Mouse (Mus musculus): ENCODE data around the gene Myo1e. TPM values are rescaled to one million over a fixed set of nuclear protein-coding genes. Genes with fewer than 3 reads are reported as not detected.

Myo1e gene
- total RNA-seq, 2 experiments from 2014 or later, result 22.6 to 23.3 TPM

- DNase-seq, result no peak
These were observed 131.2 kb downstream of the Myo1e start for GRCm38 (mm10) chr9:70338391-70338790.

GRCm38 (mm10) chr9:70338894-70339293 is 131.7 kb downstream of the Myo1e start:
- intact Hi-C loops (cut with DNase I), result no loop called here
- DNase-seq, result no peak

More at GRCm38 (mm10) chr9:70338391-70338790, 131.2 kb downstream of the Myo1e start:
- intact Hi-C loops (cut with DNase I), result no loop called here

GRCm38 (mm10) chr9:70349274-70349673 is 142.1 kb downstream of the Myo1e start:
- peak; percentile 27 to 35 for DNase-seq
- intact Hi-C loops (cut with DNase I), result loop anchor here (5.0 kb wide), 1 partner anchor 242 kb away; no protein-coding TSS in a partner anchor

GRCm38 (mm10) chr9:70351570-70352277 is 144.6 kb downstream of the Myo1e start:
- intact Hi-C loops (cut with DNase I), result no loop called here

GRCm38 (mm10) chr9:70356254-70356653 is 149.1 kb downstream of the Myo1e start:
- intact Hi-C loops (cut with DNase I), result no loop called here
- no peak for DNase-seq

More at GRCm38 (mm10) chr9:70351570-70352277, 144.6 kb downstream of the Myo1e start:
- no peak for DNase-seq

GRCm38 (mm10) chr9:70359402-70360131 is 152.4 kb downstream of the Myo1e start:
- intact Hi-C loops (cut with DNase I), result no loop called here
- no peak for DNase-seq

- no peak for DNase-seq
- intact Hi-C loops (cut with DNase I), result no loop called here
These were observed 157.6 kb downstream of the Myo1e start for GRCm38 (mm10) chr9:70364741-70365140.

GRCm38 (mm10) chr9:70365915-70366314 is 158.8 kb downstream of the Myo1e start:
- DNase-seq, result no peak
- intact Hi-C loops (cut with DNase I), result no loop called here

GRCm38 (mm10) chr9:70366898-70367297 is 159.7 kb downstream of the Myo1e start:
- intact Hi-C loops (cut with DNase I), result no loop called here
- DNase-seq, result peak; percentile 21 to 23

- no peak for DNase-seq
- intact Hi-C loops (cut with DNase I), result no loop called here
These were observed 164.5 kb downstream of the Myo1e start for GRCm38 (mm10) chr9:70371638-70372037.

GRCm38 (mm10) chr9:70379502-70380467 is 172.6 kb downstream of the Myo1e start:
- intact Hi-C loops (cut with DNase I), result loop anchor here (5.0 kb wide), 1 partner anchor 187 kb away; no protein-coding TSS in a partner anchor

GRCm38 (mm10) chr9:70382091-70382490 is 174.9 kb downstream of the Myo1e start:
- intact Hi-C loops (cut with DNase I), result no loop called here
- peak in 1 of 2 experiments; percentile 18 for DNase-seq

More at GRCm38 (mm10) chr9:70379502-70380467, 172.6 kb downstream of the Myo1e start:
- no peak for DNase-seq

- no peak for DNase-seq
- intact Hi-C loops (cut with DNase I), result no loop called here
These were observed 176.6 kb downstream of the Myo1e start for GRCm38 (mm10) chr9:70383750-70384149.

GRCm38 (mm10) chr9:70384494-70384893 is 177.3 kb downstream of the Myo1e start:
- intact Hi-C loops (cut with DNase I), result no loop called here
- DNase-seq, result no peak

- intact Hi-C loops (cut with DNase I), result no loop called here
- no peak for DNase-seq
These were observed 178.0 kb downstream of the Myo1e start for GRCm38 (mm10) chr9:70384958-70385728.

GRCm38 (mm10) chr9:70387410-70388119 is 180.4 kb downstream of the Myo1e start:
- intact Hi-C loops (cut with DNase I), result no loop called here
- peak; percentile 22 to 45 for DNase-seq

GRCm38 (mm10) chr9:70389548-70389947 is 182.4 kb downstream of the Myo1e start:
- peak; percentile 21 to 30 for DNase-seq
- intact Hi-C loops (cut with DNase I), result no loop called here

GRCm38 (mm10) chr9:70391042-70391441 is 183.9 kb downstream of the Myo1e start:
- intact Hi-C loops (cut with DNase I), result loop anchor here (5.0 kb wide), 1 partner anchor 374 kb away; no protein-coding TSS in a partner anchor
- DNase-seq, result no peak
